Mouse (Mus musculus) thymus, adult 2 months (tissue): ENCODE results near the gene Srrm1.

Source experiments
- CTCF ChIP-seq: fragments of 200-500 bp; IDR thresholded peaks from 2 replicates; pipeline ENCODE4 v1.5.1; 2012; ENCODE audit warnings: mild to moderate bottlenecking, control low read depth, low read length, moderate library complexity, borderline replicate concordance; ENCODE audit not compliant: control insufficient read depth, poor library complexity, insufficient read depth; ENCODE audit errors: extremely low read depth
- POLR2A ChIP-seq: fragments of 200-500 bp; IDR thresholded peaks from 2 replicates; pipeline ENCODE4 v1.6.1; 2012; ENCODE audit warnings: mild to moderate bottlenecking, low read length, control low read depth, moderate library complexity; ENCODE audit not compliant: control insufficient read depth, poor library complexity, insufficient read depth; ENCODE audit errors: extremely low read depth

GRCm38 (mm10) chr4:135395375-135395774, 42.3 kb upstream of the Srrm1 start:
- TF ChIP-seq CTCF (no peak), POLR2A (no peak)
